Mouse (Mus musculus): ENCODE measurements around the gene Morn4. TPM values are rescaled to one million over a fixed set of nuclear protein-coding genes. Genes with fewer than 3 reads are reported as not detected.

Gene Morn4
- total RNA-seq (2021), result 10 to 100 TPM; 63.7 to 68.2 TPM
- long read RNA-seq, transcript Morn4-201 (5 exons, 1,800 nt), result major isoform, 55 of 73 reads
- long read RNA-seq, partial matches to known transcripts, result 1 of 73 reads
- long read RNA-seq, other reads (novel, unspliced or antisense), result 17 of 73 reads

- DNase-seq (ENCODE audit: low spot score in 2 of 2), result peak; percentile 94
These were observed at the start of gene Morn4 for GRCm38 (mm10) chr19:42086166-42086565. Gene Morn4, minus strand, starts transcription at chr19:42086357.

- DNase-seq (ENCODE audit: low spot score in 2 of 2), result no peak
These were observed 48.9 kb upstream of the Morn4 start for GRCm38 (mm10) chr19:42135070-42135469.

- no peak for DNase-seq (ENCODE audit: low spot score in 2 of 2)
These were observed 44.9 kb upstream of the Morn4 start for GRCm38 (mm10) chr19:42131101-42131500.

GRCm38 (mm10) chr19:42130294-42130606 is 44.1 kb upstream of the Morn4 start:
- DNase-seq (ENCODE audit: low spot score in 2 of 2), result no peak

GRCm38 (mm10) chr19:42129509-42130293 is 43.5 kb upstream of the Morn4 start:
- no peak for DNase-seq (ENCODE audit: low spot score in 2 of 2)

- DNase-seq (ENCODE audit: low spot score in 2 of 2), result peak; percentile 97
These were observed 42.8 kb upstream of the Morn4 start, which contains the start of gene Avpi1 for GRCm38 (mm10) chr19:42128787-42129508. Gene Avpi1, minus strand, starts transcription at chr19:42129059.

GRCm38 (mm10) chr19:42128052-42128740 is 42.0 kb upstream of the Morn4 start:
- peak in 1 of 2 experiments; percentile 34 for DNase-seq (ENCODE audit: low spot score in 2 of 2)

- no peak for DNase-seq (ENCODE audit: low spot score in 2 of 2)
These were observed 40.9 kb upstream of the Morn4 start for GRCm38 (mm10) chr19:42127024-42127423.

- no peak for DNase-seq (ENCODE audit: low spot score in 2 of 2)
These were observed 40.1 kb upstream of the Morn4 start for GRCm38 (mm10) chr19:42126219-42126605.

- no peak for DNase-seq (ENCODE audit: low spot score in 2 of 2)
These were observed 39.5 kb upstream of the Morn4 start for GRCm38 (mm10) chr19:42125501-42126218.

GRCm38 (mm10) chr19:42124684-42125083 is 38.5 kb upstream of the Morn4 start:
- no peak for DNase-seq (ENCODE audit: low spot score in 2 of 2)

- no peak for DNase-seq (ENCODE audit: low spot score in 2 of 2)
These were observed 34.3 kb upstream of the Morn4 start for GRCm38 (mm10) chr19:42120451-42120850.

- no peak for DNase-seq (ENCODE audit: low spot score in 2 of 2)
These were observed 32.4 kb upstream of the Morn4 start for GRCm38 (mm10) chr19:42118596-42118995.

- DNase-seq (ENCODE audit: low spot score in 2 of 2), result no peak
These were observed 32.0 kb upstream of the Morn4 start for GRCm38 (mm10) chr19:42118142-42118541.

GRCm38 (mm10) chr19:42115783-42116335 is 29.7 kb upstream of the Morn4 start:
- DNase-seq (ENCODE audit: low spot score in 2 of 2), result no peak

- DNase-seq (ENCODE audit: low spot score in 2 of 2), result no peak
These were observed 18.5 kb upstream of the Morn4 start for GRCm38 (mm10) chr19:42104681-42105080.

- no peak for DNase-seq (ENCODE audit: low spot score in 2 of 2)
These were observed 13.2 kb upstream of the Morn4 start for GRCm38 (mm10) chr19:42099406-42099805.

GRCm38 (mm10) chr19:42090637-42091141 is 4.5 kb upstream of the Morn4 start:
- DNase-seq (ENCODE audit: low spot score in 2 of 2), result no peak

GRCm38 (mm10) chr19:42089748-42090595 is 3.8 kb upstream of the Morn4 start, which contains the start of gene Pi4k2a:
Gene Pi4k2a, plus strand, starts transcription at chr19:42090470.
- peak; percentile 97 for DNase-seq (ENCODE audit: low spot score in 2 of 2)

Measured in layer of hippocampus, postnatal 10 days (tissue).